Mouse (Mus musculus) forebrain, embryonic 14.5 days (tissue): ENCODE measurements around the gene Dnah7a. TPM values are rescaled to one million over a fixed set of nuclear protein-coding genes. Genes with fewer than 3 reads are reported as not detected.
"Not testable (repeated sequence)": the region's sequence is repeated elsewhere in the genome, so short reads cannot be mapped to it uniquely, and the experiment has no call there.

Experiments
- ATAC-seq: fragments of 200-750 bp; cut with Nextera tagmentation; 2 replicates; pipeline ENCODE4 v1.8.0; 2017; ENCODE audit warnings: mild to moderate bottlenecking, moderate library complexity
- DNase-seq: peaks from one replicate; pipeline ENCODE4 v3.0.0-alpha.2; 2015; ENCODE audit warnings: low spot score
- H3K27ac ChIP-seq: fragments of 300-500 bp; sonication (generic); 2 replicates; pipeline ENCODE4 v1.5.1; 2014; ENCODE audit warnings: low read depth, mild to moderate bottlenecking, control low read depth, low read length, moderate library complexity
- H3K27me3 ChIP-seq: fragments of 300-500 bp; sonication (generic); replicated peaks from 2 replicates; pipeline ENCODE4 v1.6.1; 2014; ENCODE audit warnings: low read length, control low read depth, mixed read lengths; ENCODE audit not compliant: control insufficient read depth, insufficient read depth
- H3K36me3 ChIP-seq: fragments of 300-500 bp; sonication (generic); 2 replicates; pipeline ENCODE4 v1.6.1; 2014; ENCODE audit warnings: low read length, control low read depth; ENCODE audit not compliant: control insufficient read depth, insufficient read depth
- H3K4me1 ChIP-seq: fragments of 300-500 bp; sonication (generic); 2 replicates; pipeline ENCODE4 v1.6.1; 2014; ENCODE audit warnings: antibody characterized with exemption, low read length, control low read depth; ENCODE audit not compliant: control insufficient read depth, insufficient read depth
- H3K4me2 ChIP-seq: fragments of 300-500 bp; sonication (generic); 2 replicates; pipeline ENCODE4 v1.6.1; 2014; ENCODE audit warnings: mild to moderate bottlenecking, control low read depth, low read length
- H3K4me3 ChIP-seq: fragments of 300-500 bp; sonication (generic); 2 replicates; pipeline ENCODE4 v1.5.1; 2014; ENCODE audit warnings: low read depth, low read length, control low read depth
- H3K9ac ChIP-seq: fragments of 300-500 bp; sonication (generic); 2 replicates; pipeline ENCODE4 v1.6.1; 2014; ENCODE audit warnings: mild to moderate bottlenecking, low read length, control low read depth, moderate library complexity
- H3K9me3 ChIP-seq: fragments of 300-500 bp; sonication (generic); replicated peaks from 2 replicates; pipeline ENCODE4 v1.6.1; 2016; ENCODE audit warnings: low read length, control low read depth, mixed read lengths; ENCODE audit not compliant: control insufficient read depth
- WGBS: fragments of 180-500 bp; shearing (Covaris S2); extraction: QIAGEN DNeasy Blood & Tissue Kit; methylation state at CpG from one replicate; pipeline ENCODE4 v1.1.7; 2014; 5-methylcytosine and 5-hydroxymethylcytosine counted together
- polyA plus RNA-seq: library from polyadenylated mRNA; unstranded; fragments of >200 nt; fragmentation: Nextera tagmentation; extraction: Ambion mirVana; gene quantifications from 2 replicates; pipeline ENCODE4 v1.2.1, GENCODE M21; 2014

Dnah7a gene
- polyA plus RNA-seq, 1 experiment from 2014 or later = 8.7 TPM

DNA sequence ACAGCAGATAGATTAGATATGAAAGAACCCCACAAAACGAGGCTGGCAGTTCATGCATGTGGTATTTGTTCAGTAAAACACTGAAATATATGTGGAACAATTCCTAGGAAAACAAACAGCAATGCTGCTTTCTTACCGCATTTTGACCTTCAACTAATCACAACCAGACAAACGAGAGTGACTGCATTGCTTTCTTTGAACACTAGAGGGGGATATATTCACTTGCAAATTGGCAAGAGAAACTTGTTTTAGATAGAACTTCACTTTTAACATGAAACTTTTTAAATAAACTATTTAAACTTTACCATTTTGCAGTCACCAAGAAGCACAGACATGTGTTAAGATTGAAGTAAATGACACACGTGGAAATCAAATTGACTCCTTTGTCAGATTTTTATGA, 8.9 kb upstream of the Dnah7a start:
- H3K27ac ChIP-seq = no peak overlapping the region
- DNase-seq (peak; percentile 88), ATAC-seq (no peak)
- H3K4me1 ChIP-seq = no peaks in the 10 kb centered on the region
- H3K4me3 ChIP-seq = no peak overlapping the region
- H3K4me2 ChIP-seq = no peak overlapping the region
- WGBS = 2% methylated on average over 4 of the region's 4 CpGs
- no peak overlapping the region for H3K9ac ChIP-seq
- no peaks in the 10 kb centered on the region for H3K27me3 ChIP-seq
- no peaks in the 10 kb centered on the region for H3K36me3 ChIP-seq
- no peaks in the 10 kb centered on the region for H3K9me3 ChIP-seq

DNA sequence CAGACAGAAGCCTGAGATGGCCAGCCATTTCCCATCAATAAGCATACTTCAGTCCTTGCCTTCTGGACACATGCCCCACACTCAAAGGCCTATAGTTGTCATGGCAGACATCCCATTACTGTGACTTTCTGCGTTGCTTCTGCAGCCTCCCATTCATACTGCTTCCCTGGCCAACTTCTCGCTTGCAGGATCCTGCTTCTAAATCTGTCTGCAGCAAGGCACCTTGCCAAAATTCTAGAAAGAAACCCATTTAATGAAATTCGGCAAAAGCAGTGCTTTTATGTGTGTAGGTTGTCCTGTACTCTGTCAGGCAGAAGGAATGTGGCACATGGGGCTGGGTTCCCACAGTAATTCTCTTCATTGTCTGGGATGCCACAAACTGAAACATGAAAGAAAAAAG, 6.8 kb upstream of the Dnah7a start:
- H3K27me3 ChIP-seq, H3K4me2 ChIP-seq, H3K4me1 ChIP-seq, H3K27ac ChIP-seq, H3K4me3 ChIP-seq, H3K9ac ChIP-seq, H3K36me3 ChIP-seq, DNase-seq, H3K9me3 ChIP-seq: not testable (repeated sequence)
- ATAC-seq = peak; percentile 74
- WGBS = 0% methylated on average over 2 of the region's 3 CpGs

DNA sequence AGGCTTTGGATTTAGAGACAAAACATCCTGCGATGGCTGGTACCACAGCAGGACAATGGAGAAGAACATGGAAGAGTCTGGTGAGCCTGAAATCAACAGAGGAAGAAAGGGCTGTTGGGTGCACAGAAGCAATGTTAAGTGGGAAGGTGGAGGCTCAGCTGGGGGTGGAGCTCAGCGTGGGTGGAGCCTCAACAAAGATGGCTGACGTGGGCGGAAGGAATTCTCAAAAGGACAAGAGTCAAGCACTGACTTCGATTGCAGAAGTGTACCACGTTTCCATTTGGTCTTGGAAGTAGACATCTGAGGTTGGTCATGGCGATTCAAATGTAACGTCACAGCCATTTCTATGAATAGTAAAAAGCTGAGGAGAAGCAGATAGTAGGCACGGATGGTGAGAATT, 4.5 kb upstream of the Dnah7a start:
- Histone ChIP-seq H3K27me3 (no peaks in the 10 kb centered on the region), H3K4me2 (no peak overlapping the region), H3K9ac (no peak overlapping the region), H3K27ac (no peak overlapping the region), H3K9me3 (no peaks in the 10 kb centered on the region), H3K36me3 (no peaks in the 10 kb centered on the region), H3K4me1 (no peaks in the 10 kb centered on the region), H3K4me3 (no peak overlapping the region)
- ATAC-seq (no peak), DNase-seq (no peak)
- 91% methylated on average over 9 of the region's 9 CpGs for WGBS

DNA sequence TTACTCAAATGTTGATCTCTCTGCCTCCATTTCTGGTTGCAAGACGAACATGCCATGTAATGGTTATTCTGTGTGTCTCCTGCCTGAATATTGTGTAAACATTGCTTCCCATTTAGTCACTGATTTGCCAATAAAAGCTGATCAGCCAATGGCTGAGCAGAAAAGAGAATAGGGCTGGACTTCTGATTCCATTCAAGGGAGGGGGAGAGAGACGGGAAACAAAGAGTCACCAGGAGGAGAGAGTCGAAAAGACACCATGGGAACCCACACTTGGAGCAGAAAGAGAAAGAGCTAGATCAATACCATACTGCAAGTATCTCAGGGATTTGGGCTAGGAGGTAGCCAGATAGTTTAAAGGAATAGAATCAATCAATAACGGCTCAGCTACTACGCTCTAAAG, 3.0 kb upstream of the Dnah7a start:
- not testable (repeated sequence) for ATAC-seq, H3K9me3 ChIP-seq, H3K4me3 ChIP-seq, H3K36me3 ChIP-seq, H3K4me1 ChIP-seq, DNase-seq, H3K4me2 ChIP-seq, H3K27me3 ChIP-seq, H3K9ac ChIP-seq, H3K27ac ChIP-seq
- 67% methylated on average over 5 of the region's 5 CpGs for WGBS

DNA sequence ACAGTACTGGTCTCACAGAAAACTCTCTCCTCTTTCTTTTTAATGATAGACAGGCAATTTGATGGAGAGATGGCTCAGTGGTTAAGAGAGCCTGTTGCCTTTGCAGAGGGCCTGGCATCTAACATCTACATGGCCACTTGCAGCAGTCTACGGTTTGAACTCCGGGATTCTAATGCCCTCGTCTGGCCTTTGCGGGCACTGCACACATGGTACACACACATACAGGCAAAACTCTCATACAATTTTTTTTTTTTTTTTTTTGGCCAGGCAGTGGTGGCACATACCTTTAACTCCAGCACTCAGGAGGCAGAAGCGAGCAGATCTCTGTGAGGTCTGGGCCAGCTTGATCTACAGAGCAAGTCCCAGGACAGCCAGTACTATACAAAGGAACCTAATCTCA, 2.4 kb downstream of the Dnah7a start:
- H3K9ac ChIP-seq = no peak overlapping the region
- no peaks in the 10 kb centered on the region for H3K4me1 ChIP-seq
- H3K4me3 ChIP-seq = no peak overlapping the region
- 89% methylated on average over 5 of the region's 5 CpGs for WGBS
- no peaks in the 10 kb centered on the region for H3K9me3 ChIP-seq
- DNase-seq (no peak), ATAC-seq (no peak)
- no peak overlapping the region for H3K27ac ChIP-seq
- H3K36me3 ChIP-seq = no peaks in the 10 kb centered on the region
- no peak overlapping the region for H3K4me2 ChIP-seq
- no peaks in the 10 kb centered on the region for H3K27me3 ChIP-seq

DNA sequence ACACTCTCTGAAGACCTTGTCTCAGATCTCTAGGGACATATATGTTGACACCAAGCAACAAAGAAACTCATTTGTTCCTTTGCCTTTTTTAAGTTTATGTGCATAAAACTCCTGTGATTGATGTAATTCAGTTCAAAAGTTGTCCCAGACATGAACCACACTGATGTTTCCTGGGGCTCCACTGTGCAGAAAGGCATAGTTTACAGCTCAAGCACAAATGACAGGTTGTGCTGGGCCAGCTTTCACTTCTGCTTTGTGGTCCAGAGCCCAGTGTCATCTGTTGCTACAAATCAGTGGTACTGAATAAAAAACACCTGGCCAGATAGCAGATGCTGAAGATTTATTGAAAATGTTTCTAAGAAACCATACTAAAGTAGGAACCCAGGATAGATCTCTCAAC, 42.3 kb downstream of the Dnah7a start:
- H3K36me3 ChIP-seq, H3K9ac ChIP-seq, H3K4me1 ChIP-seq, H3K27ac ChIP-seq, H3K4me2 ChIP-seq, H3K4me3 ChIP-seq, ATAC-seq, H3K9me3 ChIP-seq, DNase-seq, H3K27me3 ChIP-seq: not testable (repeated sequence)

DNA sequence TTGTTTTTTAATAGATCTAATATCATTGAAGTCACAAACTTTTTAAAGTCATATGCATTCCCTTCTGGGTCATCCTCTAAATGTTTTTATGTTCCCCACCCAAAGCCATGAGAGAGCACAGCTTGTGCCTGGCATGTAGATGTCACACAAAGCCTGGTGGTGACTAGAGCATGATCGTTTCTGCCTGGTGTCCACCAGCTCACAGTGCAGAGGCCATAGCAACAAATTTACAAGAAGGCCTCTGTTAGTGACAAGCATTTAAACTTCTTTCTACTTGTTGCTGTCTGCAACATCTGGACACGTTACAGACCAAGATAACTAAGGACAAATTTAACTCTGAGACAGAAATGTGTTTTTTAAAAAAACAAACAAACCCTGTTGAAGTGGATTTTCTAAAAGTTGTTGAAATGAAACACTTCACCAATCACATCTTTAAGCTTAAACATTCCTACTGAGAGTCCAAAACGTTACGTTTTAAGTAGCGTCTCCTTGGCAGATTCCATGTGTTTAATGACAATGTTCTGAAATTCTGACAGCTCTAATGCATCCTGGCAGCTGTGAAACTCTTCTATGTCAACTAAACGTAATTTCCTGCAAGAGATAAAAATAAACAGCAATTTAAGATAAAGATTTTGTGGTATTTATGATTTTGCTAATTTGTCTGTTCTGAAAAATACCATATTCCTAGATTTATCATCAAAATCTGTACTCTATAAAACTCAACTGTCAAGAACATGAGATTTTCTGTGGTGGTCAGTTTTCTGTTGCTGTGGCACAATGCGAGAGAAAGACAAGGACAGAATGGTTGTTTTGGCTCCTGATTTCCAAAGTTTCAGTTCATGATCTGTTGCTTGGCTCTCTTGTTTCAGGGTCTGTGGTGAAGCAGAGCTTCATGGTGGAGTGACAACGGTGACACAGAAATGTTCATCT, 66.5 kb downstream of the Dnah7a start:
- DNase-seq (no peak), ATAC-seq (no peak)
- no peaks in the 10 kb centered on the region for H3K36me3 ChIP-seq
- H3K27me3 ChIP-seq = no peaks in the 10 kb centered on the region
- WGBS = 87% methylated on average over 8 of the region's 8 CpGs
- H3K27ac ChIP-seq = no peak overlapping the region
- no peak overlapping the region for H3K4me3 ChIP-seq
- H3K4me2 ChIP-seq = no peak overlapping the region
- H3K4me1 ChIP-seq = no peaks in the 10 kb centered on the region
- no peaks in the 10 kb centered on the region for H3K9me3 ChIP-seq
- H3K9ac ChIP-seq = no peak overlapping the region

DNA sequence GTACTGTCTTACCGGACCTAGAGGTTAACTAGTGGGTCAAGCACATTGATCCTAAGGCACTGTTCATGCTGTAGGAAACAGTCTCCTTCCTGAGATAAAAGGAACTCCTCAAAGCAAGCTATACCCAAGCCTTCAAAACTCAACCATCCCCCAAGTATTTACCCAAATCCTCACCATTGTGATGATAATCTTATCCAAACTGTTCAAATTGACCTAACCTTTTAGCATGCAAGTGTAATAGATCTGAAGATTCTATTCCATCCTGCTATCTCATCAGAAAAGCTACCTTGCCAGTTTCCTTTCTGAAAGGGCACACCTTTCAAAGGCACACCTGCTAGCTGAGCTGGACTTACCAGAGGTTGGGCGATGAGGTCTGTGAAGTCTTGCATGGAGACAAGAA, 70.9 kb downstream of the Dnah7a start:
- H3K4me1 ChIP-seq, ATAC-seq, H3K4me2 ChIP-seq, H3K4me3 ChIP-seq, H3K27ac ChIP-seq, H3K9ac ChIP-seq, H3K27me3 ChIP-seq, H3K9me3 ChIP-seq, DNase-seq, H3K36me3 ChIP-seq: not testable (repeated sequence)
- WGBS = 68% methylated on average over 2 of the region's 2 CpGs

DNA sequence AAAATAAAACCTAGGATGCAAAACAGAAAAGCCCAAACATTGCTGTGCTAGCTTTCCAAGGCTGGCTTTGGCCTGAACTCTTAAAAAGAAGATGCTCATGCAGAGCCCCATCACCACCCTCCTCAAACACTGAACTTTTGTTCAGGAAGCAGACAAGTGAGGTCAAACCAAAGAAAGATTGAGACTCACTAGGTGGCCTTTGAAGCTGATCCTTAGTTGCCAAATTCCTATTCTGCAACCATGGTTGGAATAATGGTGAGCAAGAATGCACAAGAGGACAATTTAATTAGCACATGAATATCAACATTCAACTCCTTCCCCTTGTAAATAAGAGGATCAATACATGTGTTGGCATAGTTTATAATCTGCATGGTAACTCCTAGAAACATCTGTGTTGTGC, 74.5 kb downstream of the Dnah7a start:
- ATAC-seq, H3K4me1 ChIP-seq: not testable (repeated sequence)

More for the DNA sequence above, 74.5 kb downstream of the Dnah7a start:
- H3K4me3 ChIP-seq, H3K9ac ChIP-seq, H3K36me3 ChIP-seq, H3K27ac ChIP-seq, H3K9me3 ChIP-seq, DNase-seq, H3K4me2 ChIP-seq, H3K27me3 ChIP-seq: not testable (repeated sequence)
